Mouse (Mus musculus) embryonic facial prominence, embryonic 14.5 days (tissue): ENCODE measurements at regions not wholly inside any gene's neighbourhood (a gene's known extent, or its start where the extent isn't known, plus 50 kb on each side); places are given as distances from the start of the nearest gene placed in this dataset.
A peak's percentile ranks its signal among the peaks of the same experiment; 100 is the strongest.

Experiments used
- ATAC-seq: fragments of 200-750 bp; cut with Nextera tagmentation; 2 replicates; pipeline ENCODE4 v1.8.0; 2017; ENCODE audit warnings: low read depth, moderate number of reproducible peaks, moderate TSS enrichment
- DNase-seq: peaks from one replicate; pipeline ENCODE4 v3.0.0-alpha.2; 2015; ENCODE audit warnings: low spot score
- H3K27ac ChIP-seq: fragments of 300-500 bp; sonication (generic); replicated peaks from 2 replicates; pipeline ENCODE4 v1.5.1; 2014; ENCODE audit warnings: low read depth, mild to moderate bottlenecking, low read length, moderate library complexity
- H3K27me3 ChIP-seq: fragments of 300-500 bp; sonication (generic); replicated peaks from 2 replicates; pipeline ENCODE4 v1.6.1; 2014; ENCODE audit warnings: low read length; ENCODE audit not compliant: control insufficient read depth, insufficient read depth
- H3K36me3 ChIP-seq: fragments of 300-500 bp; sonication (generic); 2 replicates; pipeline ENCODE4 v1.6.1; 2014; ENCODE audit warnings: low read length, mixed read lengths; ENCODE audit not compliant: control insufficient read depth, insufficient read depth
- H3K4me1 ChIP-seq: fragments of 300-500 bp; sonication (generic); 2 replicates; pipeline ENCODE4 v1.6.1; 2014; ENCODE audit warnings: antibody characterized with exemption, low read length; ENCODE audit not compliant: control insufficient read depth, insufficient read depth
- H3K4me2 ChIP-seq: fragments of 300-500 bp; sonication (generic); 2 replicates; pipeline ENCODE4 v1.6.1; 2014; ENCODE audit warnings: low read depth, mild to moderate bottlenecking, low read length, moderate library complexity, mixed read lengths
- H3K4me3 ChIP-seq: fragments of 300-500 bp; sonication (generic); 2 replicates; pipeline ENCODE4 v1.5.1; 2014; ENCODE audit warnings: low read depth, mild to moderate bottlenecking, low read length
- H3K9ac ChIP-seq: fragments of 300-500 bp; sonication (generic); 2 replicates; pipeline ENCODE4 v1.6.1; 2014; ENCODE audit warnings: low read depth, mild to moderate bottlenecking, low read length, moderate library complexity, mixed read lengths
- H3K9me3 ChIP-seq: fragments of 300-500 bp; sonication (generic); 2 replicates; pipeline ENCODE4 v1.6.1; 2016; ENCODE audit warnings: low read length; ENCODE audit not compliant: control insufficient read depth
- WGBS: fragments of 180-500 bp; shearing (Covaris S2); extraction: QIAGEN DNeasy Blood & Tissue Kit; methylation state at CpG from one replicate; pipeline ENCODE4 v1.1.7; 2014; 5-methylcytosine and 5-hydroxymethylcytosine counted together

DNA sequence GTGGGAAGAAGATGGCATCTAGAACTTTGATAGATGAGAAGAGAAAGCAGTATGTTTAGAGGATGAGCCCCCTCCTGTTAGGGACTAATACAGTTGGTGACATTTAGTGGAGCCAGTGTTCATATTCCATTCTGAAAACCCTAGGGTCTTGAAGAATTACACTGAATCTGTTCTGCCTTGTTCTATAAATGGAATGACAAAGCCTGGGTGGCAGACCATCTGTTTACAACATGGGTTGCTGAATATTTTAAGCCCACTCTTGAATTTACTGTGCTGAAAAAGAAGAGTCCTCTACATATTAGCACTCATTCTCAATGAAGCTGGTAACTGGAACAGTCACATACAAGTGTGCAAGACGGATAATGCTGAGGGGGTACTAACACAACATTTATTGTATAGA lies 704.6 kb downstream of the Robo2 start:
- H3K27ac ChIP-seq = no peak overlapping the region
- H3K9ac ChIP-seq = no peak overlapping the region
- ATAC-seq (no peak), DNase-seq (peak; percentile 36)
- H3K4me3 ChIP-seq = no peak overlapping the region
- no peaks in the 10 kb centered on the region for H3K27me3 ChIP-seq
- no peaks in the 10 kb centered on the region for H3K9me3 ChIP-seq
- WGBS = 89% methylated on average over 1 of the region's 1 CpGs
- no peaks in the 10 kb centered on the region for H3K4me1 ChIP-seq
- no peak overlapping the region for H3K4me2 ChIP-seq
- H3K36me3 ChIP-seq = no peaks in the 10 kb centered on the region

DNA sequence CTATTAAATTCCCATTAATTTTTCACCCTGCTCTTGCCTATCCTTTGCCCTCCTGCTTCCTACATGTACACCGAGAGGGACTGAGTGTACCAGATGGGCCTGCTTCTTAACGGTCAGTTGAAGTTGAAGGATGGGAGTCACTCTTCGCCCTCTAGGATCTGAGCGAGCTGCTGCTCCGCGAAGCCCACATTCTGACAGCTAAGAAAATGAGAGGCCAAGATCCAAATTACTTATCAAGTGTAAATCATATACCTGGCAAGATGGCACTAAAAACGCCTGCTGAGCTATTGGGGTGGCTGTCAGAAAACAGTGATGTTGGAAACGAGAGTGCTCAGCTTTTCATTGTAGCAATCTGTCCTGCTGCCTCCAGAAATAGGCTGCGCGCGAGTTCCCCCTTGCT lies 722.4 kb downstream of the Robo2 start:
- Histone ChIP-seq H3K4me2 (no peak overlapping the region), H3K27me3 (no peaks in the 10 kb centered on the region), H3K4me1 (no peaks in the 10 kb centered on the region), H3K9ac (no peak overlapping the region), H3K27ac (no peak overlapping the region), H3K9me3 (no peaks in the 10 kb centered on the region), H3K4me3 (no peak overlapping the region), H3K36me3 (no peaks in the 10 kb centered on the region)
- DNase-seq (no peak), ATAC-seq (no peak)
- 73% methylated on average over 11 of the region's 11 CpGs for WGBS

DNA sequence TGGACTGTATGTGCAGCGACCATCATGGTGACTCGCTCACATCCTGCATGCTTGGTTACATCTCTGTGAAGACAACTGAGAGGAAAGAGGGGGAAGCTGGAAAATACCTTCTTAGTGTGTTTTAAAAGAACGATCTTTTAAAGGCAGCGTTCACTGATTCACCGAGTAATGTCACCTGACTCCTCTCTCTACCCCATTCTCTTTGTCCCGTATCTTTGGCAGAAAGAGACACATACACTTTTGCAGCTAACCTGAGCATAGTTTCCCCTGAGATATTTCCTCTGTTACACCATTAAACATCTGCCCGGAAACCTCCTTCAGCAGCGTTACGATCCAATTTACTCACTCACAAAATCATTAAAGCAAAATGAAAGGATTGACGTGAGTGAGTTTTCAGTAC lies 731.8 kb downstream of the Robo2 start:
- H3K36me3 ChIP-seq = no peaks in the 10 kb centered on the region
- H3K4me3 ChIP-seq = no peak overlapping the region
- no peaks in the 10 kb centered on the region for H3K4me1 ChIP-seq
- no peak overlapping the region for H3K27ac ChIP-seq
- DNase-seq (no peak), ATAC-seq (no peak)
- 65% methylated on average over 10 of the region's 10 CpGs for WGBS
- 0 out of 2 replicates have a peak overlapping the region, but pooled peaks have one; percentile 14 for H3K4me2 ChIP-seq
- H3K9me3 ChIP-seq = no peaks in the 10 kb centered on the region
- H3K27me3 ChIP-seq = no peaks in the 10 kb centered on the region
- H3K9ac ChIP-seq = no peak overlapping the region

DNA sequence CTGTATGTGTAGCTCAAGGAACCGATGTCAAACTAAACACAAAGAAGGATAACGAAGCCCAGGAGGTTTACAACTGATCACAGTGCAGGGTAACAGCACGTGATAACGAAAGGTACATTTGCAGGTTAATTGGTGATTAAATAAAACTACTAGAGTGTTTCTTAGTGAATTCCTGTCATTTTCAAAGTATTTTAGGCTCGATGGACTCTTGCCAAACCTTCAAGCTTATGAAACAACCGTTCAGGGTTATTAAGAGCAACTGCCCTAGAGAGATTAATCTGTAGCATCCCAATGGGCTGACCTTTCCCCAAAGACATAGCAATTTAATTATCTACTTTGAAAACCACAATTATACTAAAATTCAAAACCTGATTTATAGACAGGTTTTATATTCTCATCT lies 741.1 kb downstream of the Robo2 start:
- ATAC-seq = peak; percentile 75; the same call in 1 of the 2 replicates
- Histone ChIP-seq H3K9ac (no peak overlapping the region), H3K4me3 (no peak overlapping the region), H3K27ac (no peak overlapping the region), H3K9me3 (no peaks in the 10 kb centered on the region), H3K27me3 (no peaks in the 10 kb centered on the region), H3K4me2 (no peak overlapping the region), H3K36me3 (no peaks in the 10 kb centered on the region), H3K4me1 (no peaks in the 10 kb centered on the region)
- WGBS = 66% methylated on average over 6 of the region's 6 CpGs
- peak; percentile 30 for DNase-seq

DNA sequence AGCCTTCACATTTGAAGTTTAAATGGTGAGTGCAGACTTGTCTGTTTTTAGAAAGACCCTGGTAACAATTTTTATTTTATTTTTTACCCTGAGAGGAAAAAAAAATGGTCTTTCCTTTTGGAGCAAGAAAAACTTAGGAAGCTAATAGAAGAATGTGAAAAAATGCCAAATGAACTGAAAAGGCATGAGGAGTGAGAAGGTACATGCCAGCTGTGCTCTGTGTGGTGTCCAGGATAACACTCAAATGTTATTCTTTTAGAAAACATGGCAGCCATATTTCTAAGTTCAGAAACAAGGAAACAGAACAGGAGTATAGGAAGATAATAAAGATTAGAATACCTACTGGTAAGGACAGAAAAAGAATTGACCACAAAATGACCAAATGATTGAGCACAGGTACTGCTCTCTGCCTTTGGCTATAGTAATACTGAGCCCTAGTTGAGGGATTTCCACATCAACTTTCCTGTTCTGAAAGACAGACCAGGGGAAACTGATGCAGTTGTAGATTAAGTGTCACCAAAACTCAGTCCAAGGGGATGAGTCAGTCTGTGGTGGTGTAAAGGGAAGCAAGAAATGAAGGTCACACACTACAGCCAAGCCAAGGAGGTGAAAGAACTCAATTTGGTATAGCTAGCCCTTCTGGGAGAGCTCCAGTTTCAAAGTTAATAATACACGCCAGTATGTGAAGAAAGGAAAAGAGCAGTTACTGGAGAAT lies 758.5 kb downstream of the Robo2 start:
- DNase-seq (no peak), ATAC-seq (no peak)
- Histone ChIP-seq H3K9ac (no peak overlapping the region), H3K27ac (no peak overlapping the region), H3K27me3 (no peaks in the 10 kb centered on the region), H3K4me1 (no peaks in the 10 kb centered on the region), H3K4me3 (no peak overlapping the region), H3K9me3 (no peaks in the 10 kb centered on the region), H3K36me3 (no peaks in the 10 kb centered on the region), H3K4me2 (no peak overlapping the region)
- 54% methylated on average over 1 of the region's 1 CpGs for WGBS

DNA sequence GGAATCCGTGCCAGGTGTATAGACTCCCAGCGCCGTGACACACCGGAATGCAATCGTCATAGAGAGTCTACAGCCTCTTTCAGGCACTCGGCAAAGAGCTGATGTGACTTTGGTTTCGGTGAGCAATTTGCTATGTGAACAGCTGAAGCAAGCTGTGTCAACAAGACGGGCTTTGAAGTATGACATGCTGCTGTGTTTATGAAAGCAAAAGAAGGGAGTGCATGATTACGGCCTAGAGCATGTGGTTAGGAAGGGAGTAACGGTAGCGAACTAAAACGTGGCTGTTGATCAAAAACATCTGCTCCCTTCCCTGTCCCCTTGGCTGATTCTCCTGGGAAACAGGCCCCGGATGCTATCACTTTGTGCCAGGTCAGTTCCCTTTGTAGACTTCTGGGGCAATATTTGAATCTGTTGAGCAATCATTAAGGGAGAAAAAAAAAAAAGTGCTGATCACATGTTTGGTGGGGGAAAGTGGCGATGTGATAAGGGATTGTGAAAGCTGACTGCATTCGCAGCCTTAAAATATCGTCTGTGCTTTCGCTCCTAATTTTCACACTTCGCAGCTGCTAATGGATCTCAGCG lies 764.3 kb downstream of the Robo2 start:
- Histone ChIP-seq H3K36me3 (no peaks in the 10 kb centered on the region), H3K27ac (no peak overlapping the region), H3K9me3 (no peaks in the 10 kb centered on the region), H3K27me3 (no peaks in the 10 kb centered on the region), H3K4me2 (peak overlapping the region; percentile 42), H3K9ac (no peak overlapping the region), H3K4me3 (peak overlapping the region; percentile 8), H3K4me1 (no peaks in the 10 kb centered on the region)
- ATAC-seq (peak; percentile 80), DNase-seq (peak; percentile 80)
- WGBS = 25% methylated on average over 19 of the region's 19 CpGs

DNA sequence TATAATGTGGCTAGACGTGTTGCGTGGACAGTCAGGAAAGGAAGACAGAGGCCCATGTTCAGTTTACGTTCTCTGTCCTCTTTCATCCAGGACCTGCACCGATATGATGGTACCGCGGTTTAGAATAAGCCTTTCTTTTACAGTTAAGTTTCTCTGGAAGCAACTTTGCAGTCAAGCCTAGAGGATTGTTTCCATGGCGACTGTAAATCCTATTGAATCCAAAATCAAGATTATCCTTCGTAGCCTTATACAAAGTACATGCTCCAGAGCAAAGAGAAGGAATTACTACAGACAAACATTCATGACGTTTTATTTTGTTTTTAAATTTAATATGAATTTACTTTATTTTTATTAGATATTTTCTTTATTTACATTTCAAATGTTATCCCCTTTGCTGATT lies 798.6 kb downstream of the Robo2 start:
- DNase-seq (no peak), ATAC-seq (no peak)
- H3K9ac ChIP-seq = no peak overlapping the region
- H3K27ac ChIP-seq = no peak overlapping the region
- H3K36me3 ChIP-seq = no peaks in the 10 kb centered on the region
- H3K9me3 ChIP-seq = no peaks in the 10 kb centered on the region
- no peak overlapping the region for H3K4me2 ChIP-seq
- no peaks in the 10 kb centered on the region for H3K27me3 ChIP-seq
- H3K4me3 ChIP-seq = no peak overlapping the region
- 90% methylated on average over 9 of the region's 9 CpGs for WGBS
- no peaks in the 10 kb centered on the region for H3K4me1 ChIP-seq

DNA sequence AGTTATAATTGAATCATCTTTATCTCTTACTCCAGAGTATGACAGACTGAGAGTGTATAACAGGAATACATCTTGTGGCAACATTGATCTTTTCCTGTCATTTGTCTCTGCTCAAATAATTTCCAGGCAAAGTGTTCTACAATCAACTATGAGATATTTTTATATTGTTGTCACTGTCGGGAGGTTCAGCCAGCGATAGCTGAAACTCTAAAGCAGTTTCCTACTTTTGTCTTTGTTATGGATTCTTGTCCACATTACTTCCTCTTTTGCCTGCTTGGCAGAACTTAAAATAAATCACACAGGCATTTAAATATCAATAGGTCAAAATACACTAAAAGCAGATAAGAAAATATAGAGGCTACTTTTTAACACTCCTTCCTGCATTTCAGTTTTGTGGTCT lies 820.2 kb downstream of the Robo2 start:
- H3K4me1 ChIP-seq = no peaks in the 10 kb centered on the region
- no peak overlapping the region for H3K27ac ChIP-seq
- no peaks in the 10 kb centered on the region for H3K36me3 ChIP-seq
- no peaks in the 10 kb centered on the region for H3K9me3 ChIP-seq
- DNase-seq (no peak), ATAC-seq (no peak)
- H3K4me2 ChIP-seq = no peak overlapping the region
- no peak overlapping the region for H3K4me3 ChIP-seq
- no peaks in the 10 kb centered on the region for H3K27me3 ChIP-seq
- no peak overlapping the region for H3K9ac ChIP-seq
- 71% methylated on average over 2 of the region's 2 CpGs for WGBS

DNA sequence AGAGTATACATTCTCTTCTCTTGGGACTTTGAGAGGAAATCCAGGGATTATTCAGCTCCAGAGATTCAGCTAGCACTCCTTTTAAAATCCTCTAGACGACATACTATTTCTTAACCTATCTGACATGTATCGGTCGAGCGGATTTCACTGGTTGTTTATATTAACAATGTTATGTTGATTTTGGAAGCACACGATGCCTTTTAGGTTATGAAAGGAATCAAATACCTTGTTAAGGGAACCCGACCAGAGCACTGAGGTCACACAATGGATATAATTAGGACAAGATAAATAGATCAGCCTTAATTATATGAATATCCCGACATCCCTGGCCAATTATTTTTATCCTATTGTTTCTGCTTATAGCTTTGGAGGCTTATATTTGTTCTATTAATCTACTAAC lies 850.4 kb downstream of the Robo2 start:
- ATAC-seq (no peak), DNase-seq (peak; percentile 5)
- 68% methylated on average over 7 of the region's 7 CpGs for WGBS
- no peaks in the 10 kb centered on the region for H3K9me3 ChIP-seq
- H3K4me3 ChIP-seq = no peak overlapping the region
- H3K36me3 ChIP-seq = no peaks in the 10 kb centered on the region
- H3K27me3 ChIP-seq = no peaks in the 10 kb centered on the region
- H3K9ac ChIP-seq = no peak overlapping the region
- no peak overlapping the region for H3K4me2 ChIP-seq
- H3K4me1 ChIP-seq = no peaks in the 10 kb centered on the region
- no peak overlapping the region for H3K27ac ChIP-seq
